Mouse (Mus musculus) cerebellum, adult 11-12 months (tissue): ENCODE data around the gene Rtl5.
"Not testable (repeated sequence)": the region's sequence is repeated elsewhere in the genome, so short reads cannot be mapped to it uniquely, and the experiment has no call there.

Experiments used
- DNase-seq: peaks from one replicate; pipeline ENCODE4 v3.0.0; 2022

The Rtl5 gene

DNA sequence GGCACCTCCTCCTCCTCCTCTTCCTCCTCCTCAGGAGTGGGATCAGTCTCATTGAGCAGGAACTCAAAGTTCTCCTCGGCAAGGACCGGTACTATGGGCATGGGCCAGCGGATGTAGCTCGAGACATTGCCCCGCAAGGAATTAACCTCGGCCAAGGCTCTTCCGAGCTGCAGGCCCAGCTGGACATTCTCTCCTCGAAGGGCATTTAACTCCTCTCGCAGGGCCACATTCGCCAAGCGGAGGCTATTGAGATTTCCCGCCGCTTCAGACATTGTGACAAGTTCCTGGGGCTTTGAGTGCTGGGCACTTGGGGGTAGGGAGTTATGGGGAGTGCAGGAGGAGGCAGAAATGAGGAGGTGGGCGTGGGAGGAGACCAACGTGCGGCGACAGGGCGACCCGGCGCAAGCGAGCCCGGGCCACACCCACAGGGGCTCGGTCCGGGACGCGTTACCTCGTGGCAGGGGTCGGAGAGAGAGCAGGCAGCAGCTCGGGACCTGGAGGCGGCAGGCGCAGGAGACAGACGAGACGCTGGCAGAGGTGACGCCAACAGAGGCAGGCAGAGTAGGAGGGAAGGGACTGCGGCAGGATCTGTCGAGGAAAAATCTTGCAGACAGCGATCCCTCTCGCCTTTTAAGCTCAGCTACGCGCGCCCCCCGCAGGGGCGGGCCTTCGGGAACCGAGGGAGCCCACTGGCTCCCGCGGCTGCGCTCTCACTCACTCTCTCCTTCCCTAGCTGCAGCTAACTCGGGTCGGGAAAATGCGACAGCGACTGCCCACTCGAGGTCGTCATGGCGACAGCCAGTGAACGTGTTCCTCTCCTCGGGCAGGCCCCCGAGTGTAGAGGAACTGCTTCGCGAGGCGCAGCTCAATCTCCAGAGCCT is at the start of gene Rtl5:
Gene Rtl5 (minus strand): TSS at position 714 of the 881 bp plus-strand sequence.
- DNase-seq: peak; percentile 56

DNA sequence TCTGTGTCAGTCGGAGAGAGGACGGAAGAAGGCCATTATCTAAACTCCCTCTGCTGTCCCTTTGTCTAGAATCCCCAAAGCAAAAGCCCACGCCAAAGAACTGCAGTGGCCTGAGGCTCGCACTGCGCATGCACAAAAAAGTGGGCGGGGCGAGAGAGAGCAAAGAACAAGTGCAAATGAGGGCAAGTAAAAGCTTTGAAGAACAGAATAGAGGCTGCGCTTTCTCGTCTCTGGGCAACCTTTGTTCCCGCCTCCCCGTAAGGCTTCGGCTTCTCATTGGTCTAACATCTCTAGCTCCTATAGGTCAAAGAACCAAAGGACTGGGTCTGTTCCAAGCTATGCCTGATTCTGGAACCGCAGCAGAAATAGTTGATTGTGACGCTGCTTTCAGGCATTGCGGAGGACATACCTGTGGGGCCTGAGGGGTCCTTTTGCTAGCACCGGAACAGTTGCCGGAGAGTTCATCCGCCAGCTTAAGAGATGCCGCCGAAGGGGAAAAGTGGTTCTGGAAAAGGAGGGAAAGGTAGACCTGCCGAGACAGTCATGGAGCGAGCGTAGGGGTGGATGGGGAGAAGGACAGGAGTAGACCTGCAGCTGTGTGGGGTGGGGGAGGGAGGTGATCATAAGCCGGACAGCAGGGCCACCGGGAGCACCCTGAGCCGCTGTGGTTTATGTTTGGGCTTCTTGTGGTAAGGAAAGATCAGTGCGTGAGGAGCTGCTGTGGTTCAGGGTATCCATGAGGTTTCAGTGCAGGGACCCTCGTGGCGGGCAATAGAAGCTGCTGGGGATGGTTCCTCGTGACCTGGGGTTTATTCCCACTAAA is 48.1 kb upstream of the Rtl5 start, which contains the start of gene Pin4:
Gene Pin4 (plus strand): TSS at position 406 of the 823 bp plus-strand sequence.
- peak; percentile 97 for DNase-seq

DNA sequence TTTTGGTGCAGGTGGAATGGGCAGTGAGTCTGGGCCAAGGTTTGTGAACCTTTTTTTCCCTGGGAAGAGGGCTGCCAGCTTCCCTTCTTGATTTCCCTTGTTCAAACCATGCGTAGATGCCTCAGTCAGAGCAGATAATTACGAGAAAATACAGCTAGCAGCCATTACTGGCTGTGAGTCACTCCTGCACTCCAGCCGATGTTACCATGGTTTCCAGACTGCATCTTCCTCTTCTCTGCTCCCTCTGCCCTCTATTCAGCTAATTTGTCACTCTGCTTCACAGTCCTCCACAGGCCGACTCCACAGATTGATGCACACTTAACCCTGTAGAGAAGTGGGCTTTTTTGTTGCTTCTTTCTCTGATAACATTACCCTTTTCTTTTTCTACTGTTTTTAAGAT is 44.6 kb upstream of the Rtl5 start:
- DNase-seq: no peak

DNA sequence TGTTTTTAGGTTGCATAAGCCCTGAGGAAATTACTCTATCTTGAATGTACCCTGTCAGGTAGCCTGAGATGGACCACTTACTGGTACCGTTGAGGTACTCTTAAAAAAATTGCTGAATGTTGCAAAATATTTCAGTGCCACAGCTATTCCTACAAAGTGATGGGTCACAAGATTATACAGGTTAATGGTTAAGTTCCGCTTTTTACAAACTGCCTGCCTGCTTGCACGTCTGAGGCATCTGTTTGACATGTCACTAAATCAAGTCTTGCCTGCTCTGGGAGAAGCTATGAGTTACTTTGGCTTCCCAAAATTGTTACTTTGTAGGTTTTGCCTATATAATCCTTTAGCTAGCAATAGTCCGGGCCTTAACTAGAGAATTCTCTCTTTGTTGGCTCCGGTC is 38.2 kb upstream of the Rtl5 start:
- DNase-seq: not testable (repeated sequence)

DNA sequence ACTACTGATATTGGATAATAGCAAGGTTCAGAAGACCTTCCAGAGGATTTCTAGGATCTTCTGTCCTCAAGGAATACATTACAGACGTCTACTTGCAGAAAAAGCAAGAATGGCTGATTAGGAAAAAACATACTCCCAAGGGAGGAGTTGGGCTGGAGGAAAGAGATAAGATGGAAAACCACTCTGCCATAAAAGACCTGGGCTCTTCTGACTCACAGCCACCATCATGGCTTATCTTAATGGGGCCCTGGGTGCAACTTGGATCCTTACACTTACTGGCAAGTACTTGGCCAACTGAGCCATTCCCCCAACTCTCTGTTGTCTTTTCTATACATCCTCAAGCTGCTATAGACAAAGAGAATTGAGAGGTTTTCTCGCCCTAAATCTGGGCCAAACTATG is 32.7 kb upstream of the Rtl5 start:
- DNase-seq: not testable (repeated sequence)

DNA sequence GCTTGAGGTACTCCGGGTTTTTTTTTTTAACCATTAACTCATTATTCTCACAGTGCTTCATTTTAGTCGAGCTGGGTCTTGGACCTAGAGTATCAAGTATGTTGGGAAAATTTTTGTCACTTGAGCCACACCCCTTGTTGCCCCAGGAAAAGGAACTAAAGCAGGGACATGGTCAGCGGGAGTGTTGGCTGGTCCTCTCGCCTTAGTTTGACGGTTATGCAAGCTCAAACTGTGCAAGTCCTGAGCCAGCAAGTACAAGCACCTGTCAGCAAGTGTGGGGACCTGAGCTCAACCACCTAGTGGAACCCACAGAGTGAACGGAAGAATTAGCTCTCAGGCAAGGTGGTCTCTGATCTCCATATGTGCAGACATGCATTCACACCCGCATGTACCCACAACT is 30.8 kb upstream of the Rtl5 start:
- DNase-seq: no peak

DNA sequence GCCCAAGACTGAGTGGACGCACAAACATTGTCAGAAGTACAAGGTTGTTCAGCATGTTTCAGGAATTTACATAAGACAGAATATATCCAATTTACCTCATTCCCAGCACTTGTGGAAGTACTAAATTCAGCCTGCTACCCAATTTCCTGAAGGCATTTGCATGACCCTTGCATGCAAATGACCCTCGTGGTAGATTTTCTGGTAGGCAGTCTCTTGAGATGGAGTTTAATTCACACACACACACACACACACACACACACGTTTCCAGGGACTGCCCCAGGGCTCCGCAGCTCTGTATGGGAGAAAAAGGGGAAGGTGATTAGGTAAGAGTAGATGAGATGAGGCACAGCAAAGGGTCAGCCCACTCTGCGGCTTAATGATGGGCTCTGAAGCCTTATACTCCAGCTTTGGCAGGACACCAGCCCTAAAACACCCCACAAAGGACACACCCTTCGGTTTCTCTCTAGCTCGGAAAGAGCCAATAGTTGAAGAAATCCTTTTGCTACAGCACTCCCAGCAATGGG is 23.3 kb upstream of the Rtl5 start:
- DNase-seq: no peak

DNA sequence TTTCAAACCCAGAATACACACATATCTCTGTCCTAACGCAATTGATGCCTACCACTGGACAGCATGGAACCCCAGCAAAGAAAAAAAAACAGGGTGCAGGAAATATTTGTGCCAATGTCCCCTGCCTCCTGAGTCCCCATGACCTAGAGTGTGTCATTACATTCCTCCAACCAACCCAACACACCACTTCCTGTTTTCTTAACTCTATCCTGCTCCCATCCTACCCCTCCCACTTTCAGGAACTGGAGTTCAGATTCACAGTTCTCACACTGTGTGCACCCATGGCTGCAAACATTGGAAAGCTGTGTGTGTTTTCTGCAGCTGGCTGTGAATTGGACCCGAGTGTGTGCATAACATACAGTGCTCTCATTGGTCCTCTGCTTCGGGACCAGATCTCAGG is 19.5 kb upstream of the Rtl5 start:
- no peak for DNase-seq

DNA sequence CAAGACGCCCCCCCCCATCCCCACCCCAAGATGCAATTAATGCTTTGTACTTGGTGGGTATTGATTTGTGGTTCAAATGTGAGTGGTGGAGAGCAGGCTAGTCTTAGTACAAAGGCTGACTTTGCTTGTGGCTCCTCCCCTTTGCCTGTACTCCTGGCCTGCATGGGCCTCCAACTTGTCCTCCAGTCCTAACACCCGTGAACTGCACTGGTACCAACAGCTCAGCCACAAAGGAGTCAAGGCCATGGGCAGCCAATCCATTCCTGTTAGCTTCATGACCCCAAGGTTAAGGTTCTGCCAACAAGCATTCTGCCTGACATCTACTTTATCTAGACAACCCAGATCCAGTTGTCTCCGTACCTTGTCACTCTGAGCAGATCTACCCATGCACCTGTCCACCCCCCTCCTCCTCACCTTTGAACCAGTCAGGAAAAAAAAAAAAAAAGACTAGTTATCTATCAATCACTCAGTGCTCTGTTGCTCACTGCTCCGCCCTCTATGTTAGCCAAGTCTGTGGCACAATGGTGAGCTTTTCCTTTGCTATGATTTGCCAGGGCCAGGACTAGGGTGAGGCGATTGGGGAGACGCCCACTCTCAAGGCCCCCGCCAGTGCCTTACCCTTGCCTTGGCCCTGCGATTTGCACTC is 14.8 kb upstream of the Rtl5 start:
- no peak for DNase-seq

DNA sequence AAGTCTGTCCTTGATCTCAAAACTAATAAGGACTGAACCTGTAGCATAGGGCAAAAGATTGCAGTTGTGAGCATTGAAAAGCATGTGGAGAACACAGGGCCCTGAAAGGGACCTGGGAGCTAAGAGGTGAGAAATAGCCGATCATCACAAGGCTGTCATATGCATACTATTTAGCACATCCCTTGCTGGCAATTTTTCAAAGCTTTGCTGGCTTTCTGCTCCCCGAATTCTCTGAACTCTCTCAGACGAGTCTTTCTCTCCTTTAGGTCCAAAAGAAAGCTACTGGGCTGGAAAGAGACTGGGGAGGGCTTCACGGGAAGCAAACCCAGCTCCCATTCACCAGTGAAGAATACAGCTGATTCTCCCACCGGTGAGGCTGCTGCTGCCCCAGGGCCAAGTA is 11.2 kb upstream of the Rtl5 start:
- DNase-seq: no peak

DNA sequence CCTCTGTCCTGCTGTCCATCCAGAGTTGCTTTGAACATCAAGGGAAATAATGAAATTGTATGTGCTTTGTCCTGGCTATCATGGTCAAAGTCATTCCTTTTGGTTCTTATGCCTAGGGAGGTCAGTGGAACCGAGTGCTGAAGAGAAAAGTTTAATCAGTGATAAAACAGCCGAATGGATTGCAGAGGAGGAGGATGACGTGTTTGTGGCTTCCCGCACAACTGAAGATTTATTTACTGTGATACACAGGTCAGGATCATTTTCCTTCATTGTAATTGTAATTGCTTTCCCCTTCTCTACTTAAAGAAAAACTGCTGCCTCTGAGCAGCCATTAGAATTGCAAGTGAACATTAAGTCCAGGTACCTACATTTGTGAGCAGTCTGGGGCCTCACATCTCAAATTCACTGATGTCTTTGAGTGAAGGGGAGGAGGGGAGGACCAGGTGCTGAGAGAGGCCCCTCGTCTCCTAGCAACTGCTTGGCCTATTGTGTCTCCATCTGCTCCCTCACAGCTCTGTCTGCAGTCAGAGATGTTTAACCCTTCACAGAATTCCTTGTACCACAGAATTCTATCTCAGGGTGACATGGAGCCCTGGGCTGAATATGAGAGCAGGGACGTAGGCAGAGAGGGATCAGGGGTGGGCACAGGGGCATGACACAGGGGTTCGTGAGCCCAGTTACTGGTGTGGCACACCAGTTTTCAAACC is 10.6 kb upstream of the Rtl5 start:
- peak; percentile 57 for DNase-seq

DNA sequence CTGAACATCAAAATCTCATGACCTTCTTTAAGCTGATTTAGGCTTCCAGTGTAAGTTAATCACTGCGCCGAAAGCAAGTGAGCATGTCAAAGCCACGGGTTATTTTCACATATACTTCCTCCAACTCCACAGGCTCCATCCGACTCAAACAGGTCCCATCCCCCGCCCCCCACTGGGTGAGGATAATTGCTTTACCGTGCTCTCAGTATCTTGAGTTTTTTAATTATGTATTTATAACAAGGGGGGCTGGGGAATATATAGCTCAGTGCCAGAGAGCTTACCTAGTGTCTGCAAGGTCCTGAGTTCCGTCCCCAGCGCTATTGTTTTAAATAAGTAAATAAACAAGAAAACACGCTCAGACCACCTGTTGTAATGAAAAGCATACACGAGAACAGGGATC is 10.0 kb upstream of the Rtl5 start:
- no peak for DNase-seq

DNA sequence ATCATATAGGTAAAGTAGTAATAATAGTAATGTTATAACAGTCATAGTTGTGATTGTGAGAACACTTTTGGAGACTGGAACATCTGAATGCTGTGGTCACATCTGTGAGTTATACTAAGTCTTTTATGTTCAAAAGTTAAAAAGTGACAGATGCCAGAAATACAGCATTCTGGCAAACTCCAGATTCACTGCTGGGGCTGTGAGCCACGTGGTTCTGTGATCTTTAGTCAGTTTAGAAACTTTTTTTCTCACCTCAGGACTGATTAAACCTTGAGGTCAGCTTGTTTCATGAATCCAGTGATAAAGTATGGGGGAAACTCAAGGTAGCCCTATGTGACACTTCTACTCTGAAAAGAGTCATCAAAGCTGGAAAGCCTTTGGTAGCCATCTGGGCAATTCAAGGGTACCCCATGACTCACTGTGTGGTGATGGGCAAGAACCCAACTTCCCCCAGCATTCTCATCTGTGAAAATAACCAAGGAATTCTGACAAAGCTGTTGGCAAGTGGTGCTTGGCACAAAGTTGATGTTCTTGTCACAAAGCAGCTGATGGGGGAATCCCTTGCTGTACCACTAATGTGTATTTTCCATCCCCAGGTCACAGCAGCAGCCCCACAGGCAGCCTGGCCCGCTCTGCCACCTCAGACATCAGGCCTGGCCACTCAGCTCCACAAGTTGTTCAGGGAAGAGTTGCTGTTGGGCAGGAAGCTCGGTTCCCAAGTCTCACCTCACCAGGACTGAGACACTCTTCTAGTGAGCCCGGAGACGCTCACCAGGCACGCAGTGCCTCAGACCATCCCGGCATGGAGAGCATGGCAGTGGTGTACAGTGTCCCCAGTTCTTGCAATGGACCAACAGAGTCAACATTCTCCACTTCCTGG is 6.0 kb upstream of the Rtl5 start:
- DNase-seq: no peak

DNA sequence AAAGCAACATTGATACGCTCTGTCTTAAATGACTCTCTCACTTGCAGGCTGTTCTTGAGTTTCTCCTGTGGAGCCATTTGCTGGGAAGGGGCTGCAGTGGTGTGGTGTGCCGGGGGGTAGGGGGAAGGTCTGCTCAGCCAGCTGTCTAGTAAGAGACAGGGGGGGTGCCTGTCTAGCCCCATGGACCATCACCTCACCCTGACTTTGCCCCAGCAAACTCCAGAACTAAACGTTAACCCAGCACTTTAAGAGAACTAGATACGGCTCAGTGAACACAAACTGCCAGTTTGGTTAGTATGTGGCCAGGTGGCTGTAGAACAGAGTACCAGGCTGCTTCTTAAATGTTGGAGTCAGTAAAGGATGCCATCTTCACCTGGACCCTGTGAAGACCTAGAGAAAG is 4.1 kb upstream of the Rtl5 start:
- no peak for DNase-seq

DNA sequence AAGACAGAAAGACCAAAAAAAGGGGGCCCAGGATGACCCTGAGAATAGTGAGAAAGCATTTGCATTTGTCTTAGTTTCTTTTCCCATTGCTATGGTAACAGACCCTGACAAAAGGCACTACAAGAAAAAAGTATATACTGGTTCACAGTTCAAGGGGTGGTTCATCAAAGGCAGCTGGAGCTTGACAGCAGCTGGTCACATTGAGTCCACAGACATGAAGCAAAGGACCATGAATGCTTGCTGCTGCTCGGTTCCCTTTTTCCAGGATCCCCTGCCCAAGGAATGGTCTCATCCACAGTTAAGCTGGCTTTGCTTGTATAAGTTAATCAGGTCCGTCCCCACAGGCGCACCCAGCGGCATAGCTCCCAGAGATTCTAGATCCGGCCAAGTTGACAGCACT is 3.3 kb upstream of the Rtl5 start:
- DNase-seq: no peak

DNA sequence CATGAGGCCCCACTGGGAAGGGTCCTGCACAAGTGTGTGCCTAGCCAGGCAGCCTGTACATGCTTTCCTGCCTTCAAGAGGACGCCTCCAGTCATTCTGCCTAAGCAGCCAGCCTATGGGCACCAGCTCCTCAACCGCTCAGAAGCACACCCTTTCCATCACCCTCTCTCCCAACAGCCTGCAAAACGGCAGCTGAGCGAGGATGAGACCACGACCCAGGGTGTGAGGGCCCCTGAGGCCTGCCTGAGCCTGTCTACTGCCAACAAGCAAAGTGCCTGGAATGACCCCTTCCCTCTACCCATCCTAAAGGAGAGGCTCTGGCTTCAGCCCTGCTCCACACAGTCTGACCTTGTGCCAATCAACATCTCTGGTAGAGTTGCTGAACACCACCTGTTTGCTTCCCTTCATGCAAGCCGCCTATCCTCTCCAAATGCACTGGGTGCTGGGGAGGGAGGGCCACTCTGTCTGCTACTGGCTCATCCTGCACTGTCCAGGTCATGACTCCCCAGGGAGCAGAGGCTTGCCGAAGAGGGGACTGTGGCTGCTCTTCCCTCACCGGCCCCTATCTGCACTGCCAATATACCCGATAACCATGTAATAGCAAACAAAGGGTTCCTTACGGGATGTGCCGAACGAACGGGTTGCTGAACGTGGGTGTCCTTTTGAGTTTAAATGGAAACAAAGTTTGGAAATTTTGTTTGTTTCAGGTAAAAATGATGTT is 2.7 kb upstream of the Rtl5 start:
- DNase-seq: no peak

DNA sequence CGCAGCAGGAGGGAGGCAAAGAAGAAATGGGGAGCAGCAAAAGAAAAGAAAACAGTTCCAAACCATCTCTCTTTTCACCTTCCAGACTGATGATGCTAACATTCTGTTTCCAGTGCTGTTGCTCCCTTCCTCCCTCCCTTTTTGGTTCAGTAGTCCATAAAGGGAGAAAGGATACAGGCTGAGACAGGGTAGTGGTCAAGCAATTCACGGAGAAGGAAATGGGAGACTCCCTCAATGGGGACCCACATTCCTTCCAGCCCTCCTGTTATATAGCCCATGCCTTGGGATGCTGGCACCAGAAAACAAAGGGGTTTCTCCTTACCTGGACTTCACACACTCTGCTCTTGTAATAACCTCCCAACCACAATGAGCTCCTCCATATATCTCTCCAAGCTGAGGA is 413 bp upstream of the Rtl5 start:
- no peak for DNase-seq

DNA sequence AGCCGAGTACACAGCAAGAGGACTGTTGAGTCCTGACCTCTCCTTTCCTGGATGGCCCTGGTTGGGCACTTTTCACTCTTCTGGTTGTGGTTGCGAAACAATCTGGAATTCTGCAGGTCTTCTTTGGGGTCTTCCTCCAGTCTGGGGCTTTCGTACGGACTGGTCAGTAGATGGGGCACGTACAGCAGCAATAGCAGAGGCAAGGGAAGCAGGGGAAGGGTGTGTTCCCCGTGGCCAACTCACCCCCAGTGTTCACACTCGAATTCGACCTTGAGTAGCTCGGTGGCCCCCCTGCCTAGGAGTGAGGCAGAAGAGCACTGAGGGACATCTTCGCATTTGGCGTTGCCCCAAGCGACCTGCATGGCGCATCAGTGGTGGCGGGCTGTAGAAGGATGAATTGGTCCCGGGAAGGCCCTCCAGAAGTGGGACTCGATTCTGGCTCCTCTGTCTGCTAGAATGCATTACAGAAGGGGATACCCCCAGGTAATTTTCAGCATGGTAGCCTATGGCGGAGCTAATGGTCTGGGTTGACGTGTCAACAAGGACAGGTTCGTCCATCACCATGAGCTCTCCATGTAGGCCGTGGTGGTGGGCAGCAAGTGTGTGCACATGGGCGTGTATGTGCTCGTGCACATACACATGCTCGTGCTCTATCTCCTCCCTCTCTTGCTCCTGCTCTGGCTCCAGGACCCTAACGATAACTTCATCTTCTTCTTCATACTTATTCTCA is 2.1 kb downstream of the Rtl5 start:
- no peak for DNase-seq

DNA sequence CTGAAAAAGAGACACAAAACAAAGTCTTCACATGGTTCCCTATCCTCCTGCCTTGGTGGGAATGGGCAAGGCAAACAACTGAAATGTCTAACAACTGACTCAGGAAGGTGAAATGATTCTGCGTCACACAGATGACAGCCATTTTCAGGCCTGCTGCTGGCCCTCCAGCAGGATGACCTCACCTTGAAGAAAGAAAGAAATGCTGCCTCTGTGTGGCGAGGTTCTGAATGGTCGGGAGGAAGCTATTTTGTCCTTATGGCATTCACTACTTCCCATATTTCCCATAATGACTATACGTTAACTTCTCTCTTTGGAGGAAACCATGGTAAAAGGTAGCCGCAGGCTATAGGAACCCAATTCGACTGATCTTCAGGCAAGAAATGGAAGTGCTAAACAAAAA is 4.0 kb downstream of the Rtl5 start:
- no peak for DNase-seq

DNA sequence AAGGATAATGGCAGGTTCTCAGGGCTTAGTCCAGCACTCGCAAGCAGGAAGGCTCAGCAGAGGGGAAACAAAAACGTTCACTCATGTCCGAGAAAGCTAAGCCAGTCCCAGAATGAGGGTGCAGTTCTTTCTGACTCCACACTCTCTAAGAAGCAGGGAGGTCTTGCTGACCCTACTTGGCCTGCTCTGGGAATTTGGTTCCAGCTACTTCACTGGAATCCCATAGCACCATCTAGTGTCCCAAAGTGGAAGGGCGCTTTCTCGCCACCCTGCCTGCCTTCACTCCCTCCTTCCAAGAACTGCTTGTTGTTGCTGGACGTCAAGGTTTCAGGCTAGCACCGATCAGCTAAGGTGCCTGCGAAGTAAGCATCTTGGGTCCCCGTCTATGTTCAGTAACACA is 5.0 kb downstream of the Rtl5 start:
- DNase-seq: peak; percentile 57
